Mouse (Mus musculus): ENCODE measurements around the gene Doc2a. TPM values are rescaled to one million over a fixed set of nuclear protein-coding genes. Genes with fewer than 3 reads are reported as not detected.

Doc2a gene
- polyA plus RNA-seq, 1 experiment from 2014 or later = 35.8 TPM

DNA sequence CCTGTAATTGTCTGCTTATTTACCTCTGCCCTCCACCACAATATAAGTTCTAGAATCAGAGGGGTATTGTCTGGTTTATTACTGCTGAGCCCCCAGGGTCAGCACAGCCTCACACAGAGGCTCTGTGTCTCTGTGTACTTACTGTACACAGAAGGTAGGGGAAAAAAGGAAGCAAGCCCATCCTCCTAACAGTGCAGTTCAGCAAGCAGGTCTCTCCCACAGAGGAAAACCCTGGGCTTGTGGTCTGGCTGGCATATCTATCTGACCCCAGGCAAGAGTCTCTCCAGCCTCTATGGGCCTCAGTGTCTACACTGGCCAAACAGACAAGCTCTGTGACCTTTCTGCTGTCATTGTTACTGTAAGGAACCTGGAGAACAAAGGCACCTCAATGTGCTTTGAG lies 43.5 kb upstream of the Doc2a start:
- Histone ChIP-seq H3K4me1 (ENCODE audit: control insufficient read depth, insufficient read depth, low read length) (peaks cover 23% of the 10 kb centered on the region), H3K27ac (ENCODE audit: low read length) (no peak overlapping the region), H3K9ac (ENCODE audit: low read depth, low read length) (peak overlapping the region; percentile 7; the same call in 1 of the 2 replicates), H3K4me2 (ENCODE audit: low read length) (no peak overlapping the region), H3K4me3 (ENCODE audit: low read depth, low read length) (no peak overlapping the region), H3K36me3 (ENCODE audit: control insufficient read depth, insufficient read depth, low read length) (no peaks in the 10 kb centered on the region), H3K27me3 (ENCODE audit: control insufficient read depth, insufficient read depth, low read depth, low read length) (no peaks in the 10 kb centered on the region), H3K9me3 (replicated peaks; ENCODE audit: control insufficient read depth, low read length, poor library complexity, severe bottlenecking) (no peaks in the 10 kb centered on the region)
- ATAC-seq = no peak

GRCm38 (mm10) chr7:126806956-126807355 lies 40.3 kb upstream of the Doc2a start:
- H3K9me3 ChIP-seq (replicated peaks; ENCODE audit: control insufficient read depth, low read length, poor library complexity, severe bottlenecking) = no peaks in the 10 kb centered on the region
- no peak overlapping the region for H3K9ac ChIP-seq (ENCODE audit: low read depth, low read length)
- ATAC-seq = no peak
- H3K4me3 ChIP-seq (ENCODE audit: low read depth, low read length) = no peak overlapping the region
- WGBS = 91% methylated on average over 6 of the region's 6 CpGs
- H3K27me3 ChIP-seq (ENCODE audit: control insufficient read depth, insufficient read depth, low read depth, low read length) = no peaks in the 10 kb centered on the region
- H3K27ac ChIP-seq (ENCODE audit: low read length) = no peak overlapping the region
- no peak overlapping the region for H3K4me2 ChIP-seq (ENCODE audit: low read length)
- H3K4me1 ChIP-seq (ENCODE audit: control insufficient read depth, insufficient read depth, low read length) = peaks cover 15% of the 10 kb centered on the region
- H3K36me3 ChIP-seq (ENCODE audit: control insufficient read depth, insufficient read depth, low read length) = no peaks in the 10 kb centered on the region

DNA sequence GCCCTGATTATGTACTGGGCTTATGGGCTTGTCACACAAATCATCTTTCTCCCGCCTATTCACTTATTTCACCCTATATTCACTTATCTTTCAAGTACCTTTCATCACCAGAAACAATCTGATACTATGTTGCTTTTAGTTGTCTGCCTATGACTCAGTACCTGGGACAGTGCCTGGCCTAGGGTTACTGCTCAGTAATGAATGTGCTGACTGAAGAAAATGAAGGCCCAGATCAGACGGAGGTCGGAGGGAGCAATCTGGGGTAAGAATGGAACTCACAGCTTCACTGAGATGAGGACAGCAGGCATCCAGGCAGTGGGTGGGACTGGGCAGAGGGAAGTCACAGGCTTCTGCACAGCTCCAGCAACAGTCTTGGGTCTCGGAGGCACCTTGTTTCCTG lies 39.8 kb upstream of the Doc2a start:
- no peak overlapping the region for H3K4me2 ChIP-seq (ENCODE audit: low read length)

DNA sequence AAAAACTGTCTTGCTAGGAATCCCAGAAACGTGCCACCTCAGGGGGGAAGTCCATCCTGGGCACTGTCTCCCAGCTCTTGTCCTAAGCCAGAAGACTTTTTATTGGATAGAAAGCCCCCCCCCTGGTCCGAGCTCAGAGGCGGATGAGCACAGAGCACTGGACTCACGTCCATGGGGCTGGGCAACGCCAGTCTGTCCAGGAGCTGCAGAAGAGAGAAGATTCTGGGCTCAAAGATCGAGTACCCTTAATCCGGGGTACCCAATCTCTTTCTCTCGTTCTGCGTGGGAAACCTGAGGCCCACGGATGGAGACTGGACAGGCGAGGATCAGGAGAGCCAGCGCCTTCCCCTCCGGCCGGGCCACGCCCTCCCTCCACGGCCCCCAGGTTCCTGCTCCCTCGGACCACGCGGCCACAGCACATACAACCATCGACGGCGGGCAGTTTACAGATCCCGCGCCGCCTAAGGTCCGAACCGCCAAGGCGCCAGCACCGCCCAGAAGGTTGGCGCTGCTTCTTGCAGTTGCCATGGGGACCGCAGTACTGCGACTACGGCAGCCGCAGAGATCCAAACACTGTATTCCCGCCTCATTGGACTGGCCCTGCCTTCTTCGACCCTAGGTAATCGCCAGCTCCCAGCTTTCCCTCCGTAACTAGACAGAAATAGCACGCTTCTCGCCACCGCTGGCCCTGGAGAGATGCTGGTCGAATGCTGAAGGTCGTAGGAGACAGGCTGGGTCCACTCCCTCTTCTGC lies 38.3 kb upstream of the Doc2a start:
- no peaks in the 10 kb centered on the region for H3K27me3 ChIP-seq (ENCODE audit: control insufficient read depth, insufficient read depth, low read depth, low read length)
- peak overlapping the region; percentile 89 for H3K4me2 ChIP-seq (ENCODE audit: low read length)
- peaks cover 15% of the 10 kb centered on the region for H3K4me1 ChIP-seq (ENCODE audit: control insufficient read depth, insufficient read depth, low read length)
- peak; percentile 95 for ATAC-seq
- H3K36me3 ChIP-seq (ENCODE audit: control insufficient read depth, insufficient read depth, low read length) = no peaks in the 10 kb centered on the region
- H3K9ac ChIP-seq (ENCODE audit: low read depth, low read length) = peak overlapping the region; percentile 85
- H3K27ac ChIP-seq (ENCODE audit: low read length) = peak overlapping the region; percentile 76
- H3K9me3 ChIP-seq (replicated peaks; ENCODE audit: control insufficient read depth, low read length, poor library complexity, severe bottlenecking) = no peaks in the 10 kb centered on the region
- WGBS = under 1% methylated on average over 40 of the region's 43 CpGs
- H3K4me3 ChIP-seq (ENCODE audit: low read depth, low read length) = peak overlapping the region; percentile 82

More for the DNA sequence above, 39.8 kb upstream of the Doc2a start:
- no peak for ATAC-seq
- WGBS = 76% methylated on average over 4 of the region's 4 CpGs
- Histone ChIP-seq H3K27me3 (ENCODE audit: control insufficient read depth, insufficient read depth, low read depth, low read length) (no peaks in the 10 kb centered on the region), H3K9me3 (replicated peaks; ENCODE audit: control insufficient read depth, low read length, poor library complexity, severe bottlenecking) (no peaks in the 10 kb centered on the region), H3K27ac (ENCODE audit: low read length) (no peak overlapping the region), H3K36me3 (ENCODE audit: control insufficient read depth, insufficient read depth, low read length) (no peaks in the 10 kb centered on the region), H3K4me1 (ENCODE audit: control insufficient read depth, insufficient read depth, low read length) (peaks cover 15% of the 10 kb centered on the region), H3K4me3 (ENCODE audit: low read depth, low read length) (no peak overlapping the region), H3K9ac (ENCODE audit: low read depth, low read length) (no peak overlapping the region)

- H3K9ac ChIP-seq (ENCODE audit: low read depth, low read length) = no peak overlapping the region
- H3K4me3 ChIP-seq (ENCODE audit: low read depth, low read length) = no peak overlapping the region; the same call in 1 of the 2 replicates
- peak overlapping the region; percentile 89; the same call in 1 of the 2 replicates for H3K4me2 ChIP-seq (ENCODE audit: low read length)
- no peaks in the 10 kb centered on the region for H3K27me3 ChIP-seq (ENCODE audit: control insufficient read depth, insufficient read depth, low read depth, low read length)
- no peaks in the 10 kb centered on the region for H3K9me3 ChIP-seq (replicated peaks; ENCODE audit: control insufficient read depth, low read length, poor library complexity, severe bottlenecking)
- no peaks in the 10 kb centered on the region for H3K36me3 ChIP-seq (ENCODE audit: control insufficient read depth, insufficient read depth, low read length)
- H3K27ac ChIP-seq (ENCODE audit: low read length) = no peak overlapping the region
- peaks cover 15% of the 10 kb centered on the region for H3K4me1 ChIP-seq (ENCODE audit: control insufficient read depth, insufficient read depth, low read length)
- WGBS = 76% methylated on average over 5 of the region's 5 CpGs
- ATAC-seq = no peak
Observed at GRCm38 (mm10) chr7:126809723-126810369, 37.4 kb upstream of the Doc2a start.

GRCm38 (mm10) chr7:126815726-126816222 lies 31.4 kb upstream of the Doc2a start:
- 50% methylated on average over 8 of the region's 8 CpGs for WGBS
- H3K36me3 ChIP-seq (ENCODE audit: control insufficient read depth, insufficient read depth, low read length) = no peaks in the 10 kb centered on the region
- no peak overlapping the region for H3K27ac ChIP-seq (ENCODE audit: low read length)
- H3K4me3 ChIP-seq (ENCODE audit: low read depth, low read length) = no peak overlapping the region
- ATAC-seq = no peak
- H3K9me3 ChIP-seq (replicated peaks; ENCODE audit: control insufficient read depth, low read length, poor library complexity, severe bottlenecking) = no peaks in the 10 kb centered on the region
- H3K4me1 ChIP-seq (ENCODE audit: control insufficient read depth, insufficient read depth, low read length) = no peaks in the 10 kb centered on the region
- H3K27me3 ChIP-seq (ENCODE audit: control insufficient read depth, insufficient read depth, low read depth, low read length) = no peaks in the 10 kb centered on the region
- H3K4me2 ChIP-seq (ENCODE audit: low read length) = no peak overlapping the region
- H3K9ac ChIP-seq (ENCODE audit: low read depth, low read length) = no peak overlapping the region

DNA sequence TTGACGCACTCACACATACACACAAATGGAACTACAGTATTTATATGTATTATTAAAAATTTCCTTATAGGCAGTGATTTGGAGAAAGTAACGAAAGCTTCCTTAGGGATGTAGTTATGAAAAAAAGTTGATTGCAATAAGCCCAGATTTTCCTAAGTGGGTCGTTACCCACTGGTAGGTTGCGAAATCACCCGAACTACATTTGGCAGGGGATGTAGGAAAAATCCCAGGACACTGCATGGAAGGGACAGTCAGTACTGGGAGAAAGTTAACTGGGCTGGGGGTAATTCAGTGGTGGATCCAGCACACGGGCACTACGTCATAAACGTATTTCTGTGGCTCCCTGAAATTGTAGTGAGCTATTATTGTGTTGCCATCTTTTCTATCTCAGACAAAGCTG lies 30.7 kb upstream of the Doc2a start:
- Histone ChIP-seq H3K4me2 (ENCODE audit: low read length) (no peak overlapping the region), H3K4me3 (ENCODE audit: low read depth, low read length) (no peak overlapping the region), H3K36me3 (ENCODE audit: control insufficient read depth, insufficient read depth, low read length) (no peaks in the 10 kb centered on the region), H3K4me1 (ENCODE audit: control insufficient read depth, insufficient read depth, low read length) (no peaks in the 10 kb centered on the region), H3K9me3 (replicated peaks; ENCODE audit: control insufficient read depth, low read length, poor library complexity, severe bottlenecking) (no peaks in the 10 kb centered on the region), H3K27ac (ENCODE audit: low read length) (no peak overlapping the region), H3K27me3 (ENCODE audit: control insufficient read depth, insufficient read depth, low read depth, low read length) (no peaks in the 10 kb centered on the region), H3K9ac (ENCODE audit: low read depth, low read length) (no peak overlapping the region)
- 88% methylated on average over 8 of the region's 8 CpGs for WGBS
- ATAC-seq = no peak

GRCm38 (mm10) chr7:126817595-126817994 lies 29.6 kb upstream of the Doc2a start:
- H3K27ac ChIP-seq (ENCODE audit: low read length) = no peak overlapping the region

GRCm38 (mm10) chr7:126818818-126819217 lies 28.4 kb upstream of the Doc2a start:
- H3K4me3 ChIP-seq (ENCODE audit: low read depth, low read length) = no peak overlapping the region
- WGBS = 43% methylated on average over 1 of the region's 1 CpGs
- no peaks in the 10 kb centered on the region for H3K36me3 ChIP-seq (ENCODE audit: control insufficient read depth, insufficient read depth, low read length)
- no peak overlapping the region for H3K4me2 ChIP-seq (ENCODE audit: low read length)
- H3K27me3 ChIP-seq (ENCODE audit: control insufficient read depth, insufficient read depth, low read depth, low read length) = no peaks in the 10 kb centered on the region
- peaks cover 10% of the 10 kb centered on the region for H3K4me1 ChIP-seq (ENCODE audit: control insufficient read depth, insufficient read depth, low read length)
- no peak overlapping the region for H3K27ac ChIP-seq (ENCODE audit: low read length)
- no peaks in the 10 kb centered on the region for H3K9me3 ChIP-seq (replicated peaks; ENCODE audit: control insufficient read depth, low read length, poor library complexity, severe bottlenecking)
- H3K9ac ChIP-seq (ENCODE audit: low read depth, low read length) = no peak overlapping the region
- no peak for ATAC-seq

More at GRCm38 (mm10) chr7:126817595-126817994, 29.6 kb upstream of the Doc2a start:
- Histone ChIP-seq H3K9ac (ENCODE audit: low read depth, low read length) (no peak overlapping the region), H3K4me1 (ENCODE audit: control insufficient read depth, insufficient read depth, low read length) (peaks cover 7% of the 10 kb centered on the region), H3K9me3 (replicated peaks; ENCODE audit: control insufficient read depth, low read length, poor library complexity, severe bottlenecking) (no peaks in the 10 kb centered on the region), H3K36me3 (ENCODE audit: control insufficient read depth, insufficient read depth, low read length) (no peaks in the 10 kb centered on the region), H3K4me3 (ENCODE audit: low read depth, low read length) (no peak overlapping the region), H3K4me2 (ENCODE audit: low read length) (no peak overlapping the region), H3K27me3 (ENCODE audit: control insufficient read depth, insufficient read depth, low read depth, low read length) (no peaks in the 10 kb centered on the region)
- no peak for ATAC-seq
- WGBS = 82% methylated on average over 7 of the region's 7 CpGs

Data from midbrain, embryonic 16.5 days (tissue).